Mouse (Mus musculus): ENCODE measurements at regions not wholly inside any gene's neighbourhood (a gene's known extent, or its start where the extent isn't known, plus 50 kb on each side); places are given as distances from the start of the nearest gene placed in this dataset.

DNA sequence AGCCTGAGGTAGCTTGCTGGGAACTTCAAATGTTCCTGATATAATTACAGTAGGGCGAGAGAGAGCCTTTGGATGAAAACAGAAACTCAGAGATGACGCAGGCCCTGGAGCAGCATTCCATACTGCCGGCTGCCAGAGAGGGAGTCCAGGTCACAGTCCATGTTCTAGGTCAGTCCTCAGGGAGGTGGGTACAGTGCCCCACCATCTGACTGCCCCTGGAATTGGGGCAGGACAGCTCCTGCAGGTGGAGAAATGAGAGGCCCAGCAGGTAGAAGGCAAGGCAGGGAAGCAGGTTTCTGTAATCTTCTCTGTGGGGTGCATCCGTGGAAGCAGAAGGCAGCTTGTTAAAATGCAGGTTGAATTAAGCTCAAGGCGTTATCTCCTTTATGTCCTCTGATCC lies 94.5 kb upstream of the 4930596D02Rik start:
- DNase-seq, result no peak
- no peak overlapping the region for H3K4me3 ChIP-seq
- WGBS, result 35% methylated on average over 5 of the region's 5 CpGs
- H3K27me3 ChIP-seq (ENCODE audit: control insufficient read depth, insufficient read depth, low read length), result no peaks in the 10 kb centered on the region
- no peak for TF ChIP-seq POLR2A (IDR thresholded peaks at IDR 0.05; ENCODE audit: insufficient read depth, low read depth, low read length)
- no peak for TF ChIP-seq EP300 (IDR thresholded peaks at IDR 0.05; ENCODE audit: insufficient read depth, low read depth, low read length)
- TF ChIP-seq CTCF (IDR thresholded peaks at IDR 0.05), result no peak
- H3K9ac ChIP-seq (ENCODE audit: low read depth, low read length), result no peak overlapping the region
- no peaks in the 10 kb centered on the region for H3K4me1 ChIP-seq (ENCODE audit: control insufficient read depth, insufficient read depth, low read length)
- intact Hi-C loops (cut with DNase I), result no loop called here
- no peaks in the 10 kb centered on the region for H3K79me2 ChIP-seq (replicated peaks; ENCODE audit: control insufficient read depth, insufficient read depth, low read length)
- H3K36me3 ChIP-seq (ENCODE audit: control insufficient read depth, insufficient read depth, low read length), result no peaks in the 10 kb centered on the region
- no peak overlapping the region for H3K27ac ChIP-seq

DNA sequence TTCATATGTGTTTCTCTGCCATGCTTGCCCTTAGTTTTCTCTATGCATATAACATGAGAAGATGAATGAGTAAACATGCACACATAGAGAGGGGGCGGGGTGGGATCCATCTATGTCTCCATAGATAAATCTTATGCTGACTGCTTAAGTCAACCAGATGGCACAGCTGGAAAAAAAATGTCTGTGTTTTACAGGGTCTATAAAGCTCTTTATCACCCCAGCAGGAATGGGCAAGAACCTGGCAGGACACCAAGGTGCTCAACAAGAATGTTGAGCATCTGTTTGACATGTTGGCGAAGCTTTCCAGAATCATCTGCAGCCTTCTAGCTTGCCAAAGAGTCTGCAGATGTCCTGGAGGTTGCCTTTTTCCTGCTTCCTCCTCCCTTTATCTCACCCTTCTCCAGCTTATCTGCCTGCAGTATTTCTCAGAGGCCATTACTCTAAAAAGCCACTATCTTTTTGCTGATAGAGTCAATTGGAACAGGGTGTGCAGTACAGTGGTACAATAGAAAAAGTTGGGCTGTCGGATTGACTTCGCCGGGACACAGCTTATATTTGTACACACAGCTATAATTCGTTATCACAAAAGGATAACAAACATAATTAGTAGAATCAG lies 73.0 kb upstream of the 4930596D02Rik start:
- Histone ChIP-seq H3K9ac (ENCODE audit: low read depth, low read length) (no peak overlapping the region), H3K36me3 (ENCODE audit: control insufficient read depth, insufficient read depth, low read length) (no peaks in the 10 kb centered on the region), H3K4me1 (ENCODE audit: control insufficient read depth, insufficient read depth, low read length) (no peaks in the 10 kb centered on the region), H3K27ac (no peak overlapping the region), H3K4me3 (no peak overlapping the region), H3K27me3 (ENCODE audit: control insufficient read depth, insufficient read depth, low read length) (no peaks in the 10 kb centered on the region), H3K79me2 (replicated peaks; ENCODE audit: control insufficient read depth, insufficient read depth, low read length) (no peaks in the 10 kb centered on the region)
- TF ChIP-seq POLR2A (IDR thresholded peaks at IDR 0.05; ENCODE audit: insufficient read depth, low read depth, low read length), result no peak
- no peak for TF ChIP-seq EP300 (IDR thresholded peaks at IDR 0.05; ENCODE audit: insufficient read depth, low read depth, low read length)
- TF ChIP-seq CTCF (IDR thresholded peaks at IDR 0.05), result no peak
- peak in 1 of 2 experiments; percentile 3 for DNase-seq
- intact Hi-C loops (cut with DNase I), result no loop called here
- WGBS, result 17% methylated on average over 6 of the region's 6 CpGs

DNA sequence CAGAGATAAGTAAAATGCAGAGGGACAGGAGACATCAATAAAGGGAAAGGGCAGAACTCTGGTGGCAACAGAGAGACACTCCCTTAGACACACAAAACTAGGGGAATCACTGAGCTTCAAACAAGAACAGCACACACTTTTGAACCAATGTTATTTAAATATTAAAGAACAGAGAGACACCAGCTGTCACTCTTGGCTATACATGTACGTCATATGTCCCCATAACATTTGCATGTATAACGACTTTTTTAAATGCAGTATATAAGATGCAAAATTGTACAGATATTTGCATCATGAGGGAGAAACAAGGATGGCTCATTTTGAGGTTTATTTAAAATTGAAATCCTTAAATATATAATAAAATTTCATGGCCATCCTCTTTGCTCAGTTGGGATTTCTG lies 62.5 kb upstream of the 4930596D02Rik start:
- Histone ChIP-seq H3K36me3 (ENCODE audit: control insufficient read depth, insufficient read depth, low read length) (no peaks in the 10 kb centered on the region), H3K27me3 (ENCODE audit: control insufficient read depth, insufficient read depth, low read length) (no peaks in the 10 kb centered on the region), H3K9ac (ENCODE audit: low read depth, low read length) (no peak overlapping the region), H3K27ac (no peak overlapping the region), H3K4me1 (ENCODE audit: control insufficient read depth, insufficient read depth, low read length) (no peaks in the 10 kb centered on the region), H3K79me2 (replicated peaks; ENCODE audit: control insufficient read depth, insufficient read depth, low read length) (no peaks in the 10 kb centered on the region), H3K4me3 (no peak overlapping the region)
- WGBS, result 87% methylated on average over 2 of the region's 2 CpGs
- TF ChIP-seq POLR2A (IDR thresholded peaks at IDR 0.05; ENCODE audit: insufficient read depth, low read depth, low read length) (no peak), EP300 (IDR thresholded peaks at IDR 0.05; ENCODE audit: insufficient read depth, low read depth, low read length) (no peak), CTCF (IDR thresholded peaks at IDR 0.05) (no peak)
- intact Hi-C loops (cut with DNase I), result no loop called here
- no peak for DNase-seq

Measured in heart, adult 2 months (tissue).